Mouse (Mus musculus) T-helper 17 cell (primary cell): ENCODE measurements around the gene Atp8b3.

ENCODE experiments used
- in situ Hi-C, 2 experiments: fragments of 300-600 bp; cut with MboI, MseI; formaldehyde crosslinking; loops; 1 replicate in 1 of 2; 2 replicates in 1 of 2; pipeline ENCODE4 v1.15.1; 2025; ENCODE audit warnings: high pct_unique_total_duplicates in 2 of 2

The Atp8b3 gene

DNA sequence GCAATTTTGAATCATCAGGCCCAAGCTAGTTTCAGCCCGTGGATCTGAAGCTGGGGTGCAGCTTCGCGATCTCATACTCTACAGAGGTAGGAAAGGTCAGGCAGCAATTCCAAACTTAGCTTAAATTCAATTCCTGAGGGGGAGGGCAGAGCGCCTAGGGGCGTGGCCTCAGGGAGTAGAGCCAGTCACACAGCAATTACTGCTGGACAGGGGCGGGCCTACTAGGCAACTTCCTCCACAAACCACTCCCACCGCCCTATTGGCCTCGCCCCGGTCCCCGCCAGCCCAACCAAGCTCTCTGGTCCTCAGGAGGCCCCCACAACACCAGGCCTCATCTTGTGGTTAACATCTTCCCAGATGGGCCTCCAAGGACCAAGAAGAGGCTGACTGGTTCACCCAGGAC is 30.7 kb upstream of the Atp8b3 start:
- in situ Hi-C loops, result loop anchor here in 1 of 2 experiments (10.0 kb wide), 1 partner anchor 115 kb away; no protein-coding TSS in a partner anchor

DNA sequence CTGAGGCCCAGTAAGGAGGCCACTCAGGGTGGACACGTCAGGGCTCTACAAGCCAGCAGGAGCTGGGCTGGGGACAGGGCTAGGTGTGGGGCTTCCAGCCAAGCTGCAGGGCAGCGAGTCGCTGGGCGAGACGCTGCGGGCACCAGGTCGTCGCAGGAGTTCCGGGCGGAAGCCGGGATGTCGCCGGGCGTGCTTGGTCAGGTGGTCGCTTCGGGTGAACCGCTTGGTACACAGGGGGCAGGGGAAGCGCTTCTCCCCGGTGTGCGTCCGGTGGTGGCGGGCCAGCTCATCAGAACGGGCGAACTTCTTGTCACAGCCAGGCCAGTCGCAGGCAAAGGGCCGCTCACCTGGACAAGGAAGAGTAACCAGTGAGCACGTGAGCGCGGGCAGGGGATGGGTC is 30.0 kb upstream of the Atp8b3 start:
- in situ Hi-C loops, result no loop called here

DNA sequence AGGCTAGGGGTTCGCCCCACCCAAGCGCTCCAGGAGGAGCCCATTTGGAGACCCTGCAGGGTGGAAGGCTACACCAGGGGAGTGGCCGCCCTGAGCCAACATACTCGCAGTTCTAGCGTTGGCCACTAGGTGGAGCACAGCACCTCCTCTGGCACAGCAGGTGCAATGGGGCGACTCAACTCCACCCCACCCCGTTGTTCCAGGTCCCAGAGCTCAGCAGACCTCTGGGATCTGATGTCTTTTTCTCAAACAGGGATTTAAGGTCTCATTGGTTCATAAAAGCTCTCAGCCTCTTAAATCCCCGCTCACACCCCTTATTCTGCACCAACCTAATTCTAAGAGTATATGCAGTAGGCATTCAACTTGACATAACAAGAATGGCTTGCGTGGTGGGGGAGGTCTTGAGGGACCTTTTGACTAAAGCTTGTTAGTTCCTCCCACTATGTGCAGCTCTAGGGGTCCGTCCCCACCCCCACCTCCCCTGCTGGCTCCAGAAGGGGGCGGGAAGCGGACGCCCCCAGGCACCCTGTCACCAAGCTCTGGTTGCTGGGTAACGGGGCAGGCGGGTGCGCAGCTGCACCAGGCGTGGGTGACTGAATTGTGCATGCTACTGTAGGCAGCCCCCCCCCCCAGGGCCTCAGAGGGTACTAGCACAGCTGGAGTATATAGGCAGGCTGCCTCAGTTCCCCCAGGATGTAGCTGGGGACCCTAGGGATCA is 27.6 kb upstream of the Atp8b3 start:
- in situ Hi-C loops, result no loop called here

DNA sequence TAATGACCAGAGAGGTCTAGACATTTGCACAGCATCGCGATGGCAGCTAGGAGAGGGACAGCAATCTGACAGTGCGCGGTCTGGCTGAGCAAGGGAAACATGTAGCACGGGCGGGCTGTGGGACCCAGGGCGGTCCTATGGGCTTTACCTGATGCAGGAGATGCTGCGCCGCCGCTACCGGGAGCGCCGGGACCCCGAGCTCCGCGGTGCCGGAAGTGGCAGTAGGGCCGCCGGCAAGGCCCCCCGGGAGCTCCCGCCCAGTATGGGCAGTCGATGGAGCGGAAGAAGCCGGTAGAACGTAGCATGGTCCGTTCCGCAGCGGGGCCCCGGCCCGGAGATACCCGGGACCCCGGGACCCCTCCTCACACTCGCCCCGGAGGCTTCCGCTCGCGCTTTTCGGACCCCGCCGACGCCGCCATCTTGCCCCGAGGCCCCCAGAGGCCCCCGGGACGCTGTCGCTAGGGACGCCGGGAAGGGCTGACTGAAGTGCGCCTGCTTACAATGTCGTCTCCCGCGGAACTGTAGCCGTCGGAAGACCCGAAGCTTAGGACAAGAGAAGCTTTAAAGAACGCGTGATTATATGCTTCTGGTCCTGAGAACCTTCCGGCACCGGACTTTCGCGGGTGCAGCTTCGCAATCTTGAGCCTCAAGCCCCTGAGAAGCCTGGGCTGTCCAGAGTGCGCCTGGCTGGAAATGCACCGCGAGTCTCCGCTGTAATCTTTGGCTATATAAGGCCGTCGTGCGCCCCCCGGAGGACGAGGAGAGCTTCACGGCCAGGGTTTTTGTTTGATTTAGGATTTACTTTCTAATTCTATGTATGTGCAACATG is 22.4 kb upstream of the Atp8b3 start, which contains the start of gene Rexo1:
Gene Rexo1, minus strand, starts transcription at position 445 of the 829 bp plus-strand sequence.
- in situ Hi-C loops, result no loop called here

DNA sequence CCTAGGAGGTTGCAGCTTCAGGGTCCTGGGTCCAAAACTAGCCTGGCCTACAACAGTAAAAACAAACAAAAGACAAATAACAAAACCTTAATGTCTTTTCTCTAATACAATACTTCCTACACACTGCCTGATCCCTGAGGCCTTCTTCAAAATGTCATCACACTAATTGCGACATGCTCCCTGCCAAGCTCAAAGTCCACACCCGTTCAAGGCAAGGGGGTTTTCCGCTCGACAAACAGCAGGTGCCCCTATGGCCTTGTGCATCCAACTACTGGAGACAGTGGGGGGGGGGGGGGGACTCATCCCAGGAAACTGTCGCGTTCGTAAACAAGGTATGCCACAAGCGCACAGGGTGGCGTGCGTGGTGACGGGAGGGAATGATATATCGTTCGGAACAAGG is 21.7 kb upstream of the Atp8b3 start:
- in situ Hi-C loops, result no loop called here

DNA sequence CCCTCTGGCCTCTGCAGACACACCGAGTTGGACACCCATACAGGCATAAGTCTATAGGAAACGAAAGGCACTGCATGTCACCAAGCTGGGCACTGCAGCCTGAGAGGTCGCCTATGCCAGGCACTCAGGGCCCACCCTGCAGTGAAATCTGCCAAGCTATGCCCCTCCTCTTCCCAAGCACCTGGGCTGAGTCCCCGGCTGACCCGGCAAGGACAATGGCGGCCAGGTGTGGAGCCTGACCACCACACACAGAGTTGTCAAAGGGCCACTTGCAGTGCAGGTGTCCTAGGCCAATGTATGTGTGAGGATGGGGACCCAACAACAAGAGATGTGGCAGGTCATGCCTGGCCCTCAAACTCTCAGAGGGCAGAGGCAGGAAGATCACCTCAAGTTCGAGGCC is 20.5 kb upstream of the Atp8b3 start:
- in situ Hi-C loops, result no loop called here

DNA sequence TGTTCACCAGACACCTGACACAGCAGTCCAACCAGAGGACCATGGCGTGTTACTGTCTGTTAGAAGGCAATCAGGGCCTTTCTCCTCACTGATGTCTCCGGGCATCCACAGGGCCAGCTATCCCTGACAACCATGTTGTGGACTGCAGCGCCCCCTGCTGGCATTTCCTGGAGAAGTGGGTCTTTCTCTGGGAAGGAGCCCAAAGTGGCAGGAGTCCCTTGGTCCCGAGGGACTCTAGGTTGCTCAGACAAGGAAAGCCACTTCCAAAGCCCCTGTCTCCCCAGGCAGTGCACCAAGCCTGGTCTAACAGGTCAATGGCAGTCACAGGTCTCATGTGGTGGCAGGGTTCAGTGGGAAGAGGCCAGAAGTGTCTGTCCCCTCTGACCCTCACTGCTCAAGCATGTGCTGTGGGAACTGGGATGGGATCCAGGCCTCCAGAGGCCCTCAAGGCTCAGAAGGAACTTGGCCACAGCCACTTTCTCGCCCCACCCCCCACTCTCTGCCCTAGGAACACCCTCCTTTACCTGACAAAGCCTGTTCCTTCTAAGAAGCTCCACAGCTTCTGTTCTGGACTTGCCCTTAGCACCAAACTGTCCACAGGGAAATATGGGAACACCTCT is 18.5 kb upstream of the Atp8b3 start:
- in situ Hi-C loops, result no loop called here

DNA sequence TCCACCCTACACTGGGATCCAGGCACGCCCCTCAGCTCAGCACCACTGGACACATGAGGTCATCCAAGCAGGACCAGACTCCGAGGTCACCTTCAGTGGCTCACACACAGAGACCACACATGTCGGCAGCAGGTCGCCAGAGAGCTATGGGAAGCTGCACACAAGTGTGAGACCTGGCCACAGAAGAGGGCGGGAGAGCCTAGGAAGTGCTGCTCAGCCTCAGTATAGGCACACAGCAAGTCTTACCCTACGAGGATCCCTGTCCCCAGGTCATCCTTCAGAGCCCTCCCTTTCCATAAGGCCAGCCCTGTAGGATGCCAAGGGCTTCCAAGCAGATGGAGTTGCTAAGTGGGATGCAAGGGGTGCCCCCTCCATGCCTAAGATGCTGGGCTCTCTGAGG is 15.1 kb upstream of the Atp8b3 start:
- in situ Hi-C loops, result loop anchor here (5.0 kb wide), 1 partner anchor 107 kb away; no protein-coding TSS in a partner anchor

DNA sequence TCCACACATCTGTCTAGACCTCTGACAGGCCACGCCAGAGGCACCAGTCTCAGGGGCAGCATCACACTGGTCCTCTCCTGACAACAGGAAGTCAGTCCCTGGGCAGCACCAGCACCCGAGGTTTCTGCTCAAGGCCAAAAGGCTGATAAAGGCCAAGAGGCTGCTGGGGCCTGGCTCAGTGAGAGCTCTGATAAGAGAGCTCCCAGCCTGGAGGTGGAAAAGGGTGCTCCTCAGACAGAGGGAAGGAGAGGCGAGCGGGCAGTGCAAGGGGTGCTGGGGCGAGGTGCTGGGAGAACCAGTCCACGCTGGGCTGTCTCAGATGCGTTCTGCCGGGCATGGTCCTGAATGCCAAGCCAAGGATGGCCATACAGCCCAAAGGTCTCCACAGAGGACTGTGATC is 14.7 kb upstream of the Atp8b3 start:
- in situ Hi-C loops, result loop anchor here (5.0 kb wide), 1 partner anchor 106 kb away; no protein-coding TSS in a partner anchor

DNA sequence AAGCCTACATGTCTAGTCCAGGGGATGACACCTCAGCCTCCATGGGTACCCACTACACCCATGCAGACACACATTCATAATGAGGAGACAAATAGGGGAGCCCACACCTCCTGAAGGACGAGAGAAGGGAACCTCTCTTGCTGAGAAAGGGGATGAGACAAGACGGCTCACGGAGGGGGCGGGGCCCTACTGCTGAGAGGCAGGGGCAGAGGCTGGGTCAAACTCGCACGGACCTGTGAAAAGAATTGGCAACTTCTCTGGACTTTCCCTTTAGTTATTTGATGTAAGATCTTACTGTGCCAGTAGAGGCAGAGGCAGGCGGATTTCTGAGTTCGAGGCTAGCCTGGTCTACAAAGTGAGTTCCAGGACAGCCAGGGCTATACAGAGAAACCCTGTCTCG is 13.4 kb upstream of the Atp8b3 start:
- in situ Hi-C loops, result loop anchor here (5.0 kb wide), 1 partner anchor 105 kb away; no protein-coding TSS in a partner anchor

DNA sequence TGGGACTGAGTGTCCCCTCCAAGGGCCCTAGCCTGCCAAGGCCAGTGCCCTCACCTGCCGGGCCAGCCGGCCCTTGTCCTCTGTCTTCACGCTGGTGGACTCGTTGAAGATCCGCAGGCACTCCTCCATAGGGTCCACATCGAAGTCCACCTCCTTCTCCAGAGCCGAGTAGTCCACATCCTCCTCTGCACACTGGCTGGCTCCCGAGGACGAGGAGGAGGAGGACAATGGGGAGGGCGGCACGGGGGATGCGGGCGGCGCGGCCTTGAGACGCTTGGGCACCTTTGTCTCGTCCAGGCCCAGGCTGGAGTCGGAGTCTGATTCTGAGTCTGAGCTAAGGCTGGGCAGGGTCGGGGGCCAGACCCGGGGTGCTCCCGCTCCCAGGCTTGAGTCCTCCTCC is 10.4 kb upstream of the Atp8b3 start:
- in situ Hi-C loops, result no loop called here

DNA sequence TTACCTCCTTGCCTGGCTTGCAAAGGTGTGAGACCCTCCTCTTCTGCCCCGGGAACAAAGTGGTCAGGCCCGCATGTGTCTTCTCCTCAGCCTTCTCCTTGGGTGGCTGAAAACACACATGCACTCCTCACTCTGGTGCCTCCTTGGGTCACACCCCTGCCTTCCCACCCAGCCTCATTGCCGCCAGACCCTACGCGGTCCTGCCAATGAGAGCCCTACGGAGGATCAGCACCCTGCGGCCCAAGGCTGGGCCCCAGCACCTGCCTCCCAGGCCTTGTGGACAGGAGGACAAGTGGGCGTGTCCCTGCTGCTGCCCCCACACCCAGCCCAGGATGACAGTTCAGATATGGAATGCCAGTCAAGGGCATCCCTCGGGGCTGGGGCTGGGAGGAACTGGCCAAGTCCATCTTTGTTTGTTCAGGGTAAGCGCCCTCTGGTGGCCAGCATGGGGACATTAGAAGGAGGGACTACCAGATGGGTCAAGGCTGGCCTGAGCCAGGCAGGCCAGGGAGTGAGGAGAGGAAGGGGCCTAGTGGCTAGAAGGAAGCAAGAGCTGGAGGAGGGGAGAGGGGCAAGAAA is 9.6 kb upstream of the Atp8b3 start:
- in situ Hi-C loops, result no loop called here

DNA sequence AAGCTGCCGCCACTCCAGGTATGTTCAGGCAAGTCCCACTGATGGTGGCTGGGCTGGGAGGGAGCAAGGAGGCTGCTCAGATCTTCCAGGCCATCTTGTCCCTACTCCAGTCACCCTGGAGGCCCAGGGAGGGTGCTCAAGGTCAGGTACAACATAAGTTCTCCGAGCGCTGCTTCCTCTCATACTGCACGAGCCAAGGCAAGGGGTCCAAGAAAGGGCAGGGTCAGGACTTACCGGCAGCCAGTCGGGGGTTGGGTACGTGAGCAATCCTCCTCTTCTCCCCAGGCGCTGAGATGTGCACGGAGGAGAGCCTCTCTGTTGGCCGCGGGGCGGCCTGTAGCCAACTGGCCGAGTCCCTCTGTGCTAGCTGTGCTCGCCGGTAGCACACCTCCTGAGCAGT is 8.6 kb upstream of the Atp8b3 start:
- in situ Hi-C loops, result no loop called here

DNA sequence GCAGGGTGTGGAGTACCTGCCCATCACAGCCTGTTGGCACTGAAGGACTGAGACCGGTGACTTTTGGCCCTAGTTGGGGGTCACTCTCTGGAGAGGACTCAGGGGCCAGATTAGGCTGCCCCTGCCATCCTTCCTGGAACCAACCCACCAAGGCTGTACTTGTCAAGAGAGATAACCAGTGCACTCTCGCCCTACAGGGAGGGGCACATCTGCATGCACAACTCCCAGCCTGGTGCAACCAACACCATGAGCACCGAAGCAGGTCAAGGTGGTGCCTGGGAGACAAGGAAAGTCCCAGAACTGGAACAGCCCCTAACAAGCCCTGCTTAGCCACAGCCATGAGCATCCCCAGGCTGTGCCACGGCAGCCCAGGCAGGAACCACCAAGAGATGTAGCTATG is 8.0 kb upstream of the Atp8b3 start:
- in situ Hi-C loops, result no loop called here

DNA sequence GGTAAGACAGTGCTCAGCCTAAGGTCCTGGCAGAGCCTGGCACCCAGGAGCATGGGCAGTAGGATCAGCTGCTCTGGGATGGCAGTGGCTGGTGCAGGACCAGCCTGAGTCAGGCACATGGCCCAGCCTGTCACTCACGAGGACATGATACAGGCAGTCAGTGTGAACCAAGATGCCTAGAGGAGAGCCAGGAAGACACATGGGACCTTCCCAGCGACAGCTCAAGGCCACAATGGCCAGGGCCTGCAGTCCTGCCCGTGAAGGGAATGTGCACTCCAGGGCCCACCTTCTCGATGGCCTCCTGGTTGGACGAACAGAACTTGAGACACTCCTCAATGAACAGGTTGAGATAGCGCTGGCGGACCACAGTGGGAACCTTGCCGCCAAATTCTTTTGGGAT is 6.7 kb upstream of the Atp8b3 start:
- in situ Hi-C loops, result no loop called here

DNA sequence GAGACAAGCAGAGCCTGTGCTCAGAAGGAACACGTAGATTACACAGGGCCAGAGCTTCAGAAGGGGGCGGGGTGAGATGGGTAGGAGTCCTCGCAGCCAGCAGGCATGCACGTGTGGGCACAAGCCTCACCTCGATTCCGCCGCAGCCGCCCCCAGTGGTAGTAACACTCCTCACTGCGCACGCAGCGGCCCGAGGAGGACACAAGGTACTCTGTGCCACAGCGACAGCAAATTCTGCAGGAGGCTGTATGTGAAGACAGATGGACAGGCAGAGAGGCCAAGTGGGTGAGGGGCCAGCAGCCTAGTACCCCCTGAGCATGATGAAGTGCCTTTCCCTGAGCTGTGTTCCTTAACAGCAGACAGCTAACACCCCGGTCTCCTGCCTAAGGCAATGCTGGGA is 4.9 kb upstream of the Atp8b3 start:
- in situ Hi-C loops, result no loop called here

DNA sequence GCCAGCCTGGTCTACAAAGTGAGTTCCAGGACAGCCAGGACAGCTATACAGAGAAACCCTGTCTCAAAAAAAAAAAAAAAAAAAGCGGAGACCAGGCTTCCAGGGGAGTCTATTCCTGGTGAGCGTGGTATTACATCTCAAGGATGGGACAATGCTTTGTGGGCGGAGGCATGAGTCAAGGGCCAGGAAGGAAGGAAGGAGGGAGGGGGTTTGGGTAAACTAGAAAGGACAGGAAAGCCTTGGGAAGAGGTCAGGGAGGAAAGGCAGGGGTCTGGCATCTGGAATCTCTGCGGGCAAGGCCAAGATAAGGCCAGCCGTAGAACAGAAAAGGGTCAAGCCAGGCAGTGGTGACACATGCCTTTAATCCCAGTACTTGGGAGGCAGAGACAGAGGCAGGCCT is 569 bp upstream of the Atp8b3 start:
- in situ Hi-C loops, result no loop called here

DNA sequence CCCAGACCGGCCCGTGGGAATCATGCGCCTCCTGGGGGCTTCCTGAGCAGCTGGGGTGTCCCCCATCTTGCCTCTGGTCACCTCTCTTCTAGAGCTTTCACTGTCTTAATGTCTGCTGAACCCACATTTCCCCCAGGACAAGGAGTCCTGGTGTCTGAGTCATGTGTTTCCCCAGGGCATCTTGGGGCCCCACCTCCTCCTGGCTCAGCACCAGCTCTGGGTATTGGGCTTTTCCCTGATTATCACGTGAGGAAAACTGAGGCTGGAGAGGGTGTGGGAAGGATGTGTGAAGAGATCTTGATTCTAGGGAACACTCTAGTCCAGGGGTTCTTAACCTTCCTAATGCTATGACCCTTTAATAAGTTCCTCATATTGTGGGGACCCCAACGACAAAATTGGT is 744 bp downstream of the Atp8b3 start:
- in situ Hi-C loops, result no loop called here

DNA sequence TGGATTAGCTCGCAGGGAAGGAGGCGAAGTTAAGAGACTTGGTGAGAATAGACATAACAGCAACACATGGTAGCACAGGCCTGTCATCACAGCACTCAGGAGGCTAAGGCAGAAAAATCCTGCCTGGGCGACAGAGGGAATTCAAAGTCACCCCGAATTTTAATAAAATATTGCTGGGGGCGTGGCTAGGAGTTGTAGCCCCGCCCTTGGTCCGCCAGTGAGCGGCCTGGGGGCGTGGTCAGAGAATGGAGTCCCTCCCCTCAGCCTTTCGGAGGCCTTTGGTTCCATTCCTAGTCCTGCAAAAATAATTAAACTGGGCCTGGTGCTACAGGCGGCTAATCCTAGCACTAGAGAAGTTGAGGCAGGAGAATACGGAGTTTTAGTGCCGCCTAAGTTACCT is 3.2 kb downstream of the Atp8b3 start:
- in situ Hi-C loops, result no loop called here

DNA sequence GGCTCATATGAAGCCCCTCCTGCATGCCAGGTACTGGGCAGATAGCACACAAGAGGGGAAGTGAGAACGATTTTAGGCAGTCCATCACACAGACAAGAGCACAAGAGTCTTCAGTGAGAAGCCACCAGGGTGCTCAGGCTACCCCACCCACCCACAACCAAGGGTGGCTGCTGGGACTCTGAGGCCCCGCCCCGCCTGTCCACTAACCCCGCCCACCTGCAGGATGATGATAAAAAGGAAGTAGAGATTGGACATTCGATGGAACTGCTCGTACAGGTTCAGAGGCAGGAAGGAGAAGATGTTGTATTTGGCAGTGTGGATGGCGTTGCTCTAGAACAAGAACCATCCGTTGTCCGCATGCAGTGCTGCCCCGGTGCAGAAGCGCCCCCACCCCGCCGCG is 3.9 kb downstream of the Atp8b3 start:
- in situ Hi-C loops, result no loop called here

DNA sequence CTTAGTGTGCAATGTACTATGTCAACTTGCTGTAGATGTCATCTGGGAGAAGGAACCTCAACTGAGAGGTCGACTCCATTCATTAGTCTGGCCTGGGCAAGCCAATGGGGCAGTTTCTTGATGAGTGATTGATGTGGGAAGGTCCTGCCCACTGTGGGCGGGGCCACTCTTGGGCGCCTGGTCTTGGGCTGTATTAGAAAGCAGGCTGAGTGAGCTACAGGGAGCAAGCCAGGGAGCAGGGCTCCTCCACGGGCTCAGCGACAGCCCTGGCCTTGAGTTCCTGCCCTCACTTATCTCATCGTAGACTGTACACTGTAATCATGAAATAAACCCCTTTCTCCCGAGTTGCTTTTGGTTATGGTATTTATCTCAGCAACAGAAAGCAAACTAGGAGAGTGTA is 5.2 kb downstream of the Atp8b3 start:
- in situ Hi-C loops, result no loop called here

DNA sequence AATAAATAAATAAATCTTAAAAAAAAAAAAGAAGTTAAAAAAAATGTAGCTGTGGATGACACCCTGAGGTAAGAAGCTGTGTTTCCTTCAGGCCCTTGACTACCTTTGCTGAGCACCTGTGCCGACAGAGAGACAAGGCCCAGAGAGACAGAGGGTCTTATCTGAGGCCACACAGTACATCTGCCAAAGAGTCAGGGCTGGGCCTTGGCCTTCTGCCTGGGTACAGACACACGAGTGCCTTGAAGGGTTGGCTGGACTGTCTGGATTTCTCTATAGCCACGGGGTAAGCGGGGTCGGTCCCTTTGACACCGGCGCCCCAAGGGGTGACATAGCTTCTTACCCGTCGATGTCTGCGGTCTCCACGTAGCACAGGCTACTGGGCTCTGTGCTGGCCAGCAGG is 6.1 kb downstream of the Atp8b3 start:
- in situ Hi-C loops, result no loop called here
